Mouse (Mus musculus) cerebellum, adult 2 months (tissue): Measurements from ENCODE around the gene Nf1. TPM values are rescaled to one million over a fixed set of nuclear protein-coding genes. Genes with fewer than 3 reads are reported as not detected.
A peak's percentile ranks its signal among the peaks of the same experiment; 100 is the strongest.

ENCODE experiments used
- DNase-seq, 2 experiments: peaks; one replicate each; pipeline ENCODE4 v3.0.0; 2021
- H3K27ac ChIP-seq: fragments of 200-500 bp; 2 replicates; pipeline ENCODE4 v1.5.1; 2012; ENCODE audit warnings: low read length, control low read depth, inconsistent platforms; ENCODE audit not compliant: insufficient read depth
- H3K27me3 ChIP-seq: fragments of 200-500 bp; 2 replicates; pipeline ENCODE4 v1.6.1; 2012; ENCODE audit warnings: inconsistent platforms, mild to moderate bottlenecking, low read length, moderate library complexity; ENCODE audit not compliant: control insufficient read depth, insufficient read depth
- H3K4me1 ChIP-seq: fragments of 200-500 bp; 2 replicates; pipeline ENCODE4 v1.6.1; 2011; ENCODE audit warnings: low read length; ENCODE audit not compliant: control insufficient read depth, insufficient read depth
- H3K4me3 ChIP-seq: fragments of 200-500 bp; replicated peaks from 2 replicates; pipeline ENCODE3; 2011; ENCODE audit warnings: mild to moderate bottlenecking, low read depth, low read length, control low read depth; ENCODE audit not compliant: insufficient read depth
- CTCF ChIP-seq: fragments of 200-500 bp; IDR thresholded peaks from 2 replicates; pipeline ENCODE4 v1.5.1; 2011; ENCODE audit warnings: low read depth, mild to moderate bottlenecking, control low read depth, low read length, moderate library complexity, borderline replicate concordance; ENCODE audit not compliant: insufficient read depth
- POLR2A ChIP-seq: fragments of 200-500 bp; IDR thresholded peaks from 2 replicates; pipeline ENCODE4 v1.6.1; 2011; ENCODE audit warnings: low read length, control low read depth, borderline replicate concordance; ENCODE audit not compliant: insufficient read depth
- WGBS: fragments of 180-500 bp; shearing (Covaris S2); methylation state at CpG from one replicate; pipeline ENCODE4 v1.1.7; 2018; 5-methylcytosine and 5-hydroxymethylcytosine counted together
- polyA plus RNA-seq: library from polyadenylated mRNA; depleted of rRNA; stranded (reverse); fragments of >200 nt; gene quantifications from 2 replicates; pipeline ENCODE4 v1.2.3, GENCODE M21; 2012

Gene Nf1
- polyA plus RNA-seq, 1 experiment, result 40.6 TPM

DNA sequence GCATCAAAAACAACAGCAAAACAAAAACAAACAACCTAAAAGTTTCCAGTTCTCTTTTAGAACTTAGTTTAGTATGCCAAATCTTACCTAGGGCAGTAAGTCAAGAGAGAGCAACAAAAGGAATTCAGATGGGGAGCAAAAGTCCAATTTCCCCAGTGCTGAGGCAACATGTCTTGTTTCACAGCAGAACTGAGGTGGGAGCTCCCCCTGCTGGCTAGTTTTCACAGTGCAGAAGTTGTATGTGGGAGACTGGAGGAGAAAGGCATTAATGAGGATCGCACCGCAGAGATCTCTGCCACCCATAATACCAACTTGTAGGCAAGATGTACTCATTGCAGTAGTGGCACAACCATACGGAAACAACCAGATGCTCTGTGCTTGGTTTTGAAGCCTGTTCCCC, 58.8 kb downstream of the Nf1 start:
- peak; percentile 73 to 89 for DNase-seq
- H3K27me3 ChIP-seq, result no peaks in the 10 kb centered on the region
- 37% methylated on average over 3 of the region's 3 CpGs for WGBS
- H3K27ac ChIP-seq, result no peak overlapping the region
- TF ChIP-seq CTCF (peak; percentile 92), POLR2A (no peak)
- no peaks in the 10 kb centered on the region for H3K4me1 ChIP-seq
- H3K4me3 ChIP-seq, result no peak overlapping the region

GRCm38 (mm10) chr11:79403625-79404319, 64.3 kb downstream of the Nf1 start:
- H3K27ac ChIP-seq, result no peak overlapping the region
- TF ChIP-seq POLR2A, result no peak
- TF ChIP-seq CTCF, result no peak
- no peaks in the 10 kb centered on the region for H3K27me3 ChIP-seq
- DNase-seq, result no peak
- WGBS, result 97% methylated on average over 6 of the region's 6 CpGs
- no peaks in the 10 kb centered on the region for H3K4me1 ChIP-seq
- no peak overlapping the region for H3K4me3 ChIP-seq

DNA sequence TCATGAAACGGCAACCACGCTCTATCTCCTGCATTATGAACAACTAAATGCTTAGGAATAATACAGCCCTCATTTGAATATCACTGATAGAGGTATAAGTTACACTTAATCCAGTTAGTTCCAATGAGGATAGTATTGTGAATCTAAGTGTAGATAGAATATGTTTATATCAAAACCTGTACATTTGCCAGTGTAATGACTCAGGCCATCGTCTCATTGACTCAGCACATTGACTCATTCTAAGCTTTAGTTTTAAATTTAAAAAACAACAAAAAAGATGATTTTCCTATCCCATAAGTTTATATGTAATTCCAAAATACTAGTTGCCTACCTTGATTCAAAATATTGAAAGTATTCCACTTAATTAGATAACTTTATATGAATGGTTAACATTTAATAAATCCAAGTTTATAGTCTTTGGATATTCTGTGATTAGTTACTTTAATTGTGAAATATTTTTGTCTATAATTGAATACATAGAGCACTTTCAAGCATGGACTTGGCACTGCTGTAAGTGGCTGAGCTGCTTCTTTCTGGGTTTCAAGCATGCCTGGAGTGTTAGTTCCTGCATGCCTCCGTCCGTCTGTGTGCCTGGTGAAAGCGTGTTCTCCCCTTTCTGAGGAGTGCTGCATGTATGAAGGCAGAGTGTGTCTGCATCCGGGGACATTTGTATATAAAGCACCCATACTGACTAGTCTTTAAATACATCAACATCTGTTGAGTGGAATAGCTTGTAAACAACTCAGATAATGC, 74.4 kb downstream of the Nf1 start:
- Histone ChIP-seq H3K4me1 (no peaks in the 10 kb centered on the region), H3K27me3 (no peaks in the 10 kb centered on the region), H3K27ac (no peak overlapping the region), H3K4me3 (no peak overlapping the region)
- 90% methylated on average over 7 of the region's 7 CpGs for WGBS
- no peak for DNase-seq
- TF ChIP-seq CTCF (no peak), POLR2A (no peak)

DNA sequence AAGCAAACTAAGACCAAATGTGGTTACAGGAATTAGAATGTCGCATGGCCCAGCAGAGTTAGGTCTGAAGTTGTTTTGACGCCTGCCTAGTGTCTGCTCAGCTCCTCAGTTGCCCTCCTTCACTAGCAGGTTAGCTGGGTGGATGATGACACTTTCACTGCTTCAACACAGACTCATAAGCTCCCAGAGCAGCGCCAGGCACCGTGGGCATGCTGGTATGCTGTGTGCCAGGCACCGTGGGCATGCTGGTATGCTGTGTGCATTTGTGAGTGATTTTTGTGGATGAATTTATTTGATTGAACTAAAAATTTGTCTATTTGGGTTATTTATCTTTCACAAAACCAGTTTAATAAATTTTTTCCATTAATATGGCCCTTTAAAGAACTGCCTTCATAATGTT, 83.0 kb downstream of the Nf1 start:
- Histone ChIP-seq H3K27me3 (no peaks in the 10 kb centered on the region), H3K4me1 (peaks cover 8% of the 10 kb centered on the region), H3K27ac (no peak overlapping the region), H3K4me3 (no peak overlapping the region)
- WGBS, result 46% methylated on average over 5 of the region's 5 CpGs
- TF ChIP-seq POLR2A, result no peak
- DNase-seq, result no peak

DNA sequence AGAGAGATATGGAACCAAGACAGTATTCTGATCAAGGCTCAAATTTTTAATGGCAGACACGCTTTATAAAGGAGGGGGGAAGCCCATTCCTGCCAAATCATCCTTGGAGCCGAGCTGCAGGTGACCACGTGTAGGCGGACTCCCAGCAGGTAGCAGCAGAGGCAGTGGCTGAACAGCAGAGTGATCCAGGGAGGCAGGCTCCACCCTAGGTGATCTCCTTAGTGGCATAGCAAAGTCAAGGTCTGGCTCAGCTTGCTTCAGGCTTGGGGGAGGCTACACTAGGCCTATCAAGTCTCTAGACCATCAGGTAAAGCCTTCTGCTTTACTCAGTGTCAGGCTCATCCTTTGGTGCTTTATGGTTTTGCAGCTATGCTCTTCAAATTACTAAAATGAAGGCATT, 87.1 kb downstream of the Nf1 start:
- TF ChIP-seq POLR2A, result no peak
- TF ChIP-seq CTCF, result no peak
- H3K27me3 ChIP-seq, result no peaks in the 10 kb centered on the region
- peaks cover 8% of the 10 kb centered on the region for H3K4me1 ChIP-seq
- DNase-seq, result peak in 1 of 2 experiments; percentile 6
- WGBS, result 23% methylated on average over 4 of the region's 4 CpGs
- no peak overlapping the region for H3K4me3 ChIP-seq
- no peak overlapping the region for H3K27ac ChIP-seq

GRCm38 (mm10) chr11:79427638-79428037, 88.1 kb downstream of the Nf1 start:
- TF ChIP-seq POLR2A, result no peak
- TF ChIP-seq CTCF, result no peak; the same call in 1 of the 2 replicates
- WGBS, result 21% methylated on average over 2 of the region's 2 CpGs
- Histone ChIP-seq H3K27me3 (no peaks in the 10 kb centered on the region), H3K4me3 (no peak overlapping the region), H3K27ac (no peak overlapping the region), H3K4me1 (peaks cover 5% of the 10 kb centered on the region)
- DNase-seq, result peak in 1 of 2 experiments; percentile 36

- WGBS, result 93% methylated on average over 4 of the region's 4 CpGs
- Histone ChIP-seq H3K4me3 (no peak overlapping the region), H3K4me1 (peaks cover 2% of the 10 kb centered on the region; the same call in 1 of the 2 replicates), H3K27ac (no peak overlapping the region), H3K27me3 (no peaks in the 10 kb centered on the region)
- TF ChIP-seq POLR2A (no peak), CTCF (no peak)
- DNase-seq, result no peak
These were observed 95.8 kb downstream of the Nf1 start for GRCm38 (mm10) chr11:79435252-79435651.

DNA sequence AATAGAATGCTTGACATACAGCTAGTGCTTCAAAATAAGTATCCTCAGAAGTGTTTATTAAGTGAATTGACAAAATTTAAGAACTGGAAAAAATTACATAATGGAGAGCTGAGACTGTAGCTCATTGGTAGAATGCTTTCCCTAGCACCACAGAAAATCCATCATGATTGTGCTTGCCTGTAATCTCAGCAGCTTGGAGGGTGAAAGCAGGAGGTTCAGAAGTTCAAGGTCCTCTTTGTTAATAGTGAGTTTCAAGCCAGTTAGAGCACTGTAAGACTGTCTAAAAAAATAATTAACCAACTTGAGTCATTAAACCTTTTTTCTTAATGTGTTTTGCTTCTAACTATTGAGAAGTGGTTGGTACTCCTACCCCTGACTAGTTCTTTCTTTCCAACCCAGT, 108.9 kb downstream of the Nf1 start:
- Histone ChIP-seq H3K27ac (no peak overlapping the region), H3K27me3 (no peaks in the 10 kb centered on the region), H3K4me3 (no peak overlapping the region), H3K4me1 (no peaks in the 10 kb centered on the region)
- no peak for DNase-seq
- TF ChIP-seq CTCF, result no peak
- no peak for TF ChIP-seq POLR2A
